Mouse (Mus musculus) ES-CJ7 (cell line): Measurements from ENCODE around the gene Matk.
"Not testable (repeated sequence)": the region's sequence is repeated elsewhere in the genome, so short reads cannot be mapped to it uniquely, and the experiment has no call there.

ENCODE experiments used
- DNase-seq: peaks from one replicate; pipeline ENCODE4 v3.0.0; 2011; ENCODE audit warnings: low read depth, low spot score

Matk gene

GRCm38 (mm10) chr10:81252424-81253419 lies at the start of gene Matk:
Gene Matk (plus strand): TSS chr10:81252935.
- DNase-seq: peak; percentile 51

GRCm38 (mm10) chr10:81202978-81203720 lies 49.6 kb upstream of the Matk start:
- DNase-seq: no peak

GRCm38 (mm10) chr10:81204137-81204536 lies 48.6 kb upstream of the Matk start:
- no peak for DNase-seq

GRCm38 (mm10) chr10:81210154-81210553 lies 42.6 kb upstream of the Matk start:
- DNase-seq: no peak

GRCm38 (mm10) chr10:81216260-81216659 lies 36.5 kb upstream of the Matk start:
- no peak for DNase-seq

- DNase-seq: no peak
These were observed 35.9 kb upstream of the Matk start for GRCm38 (mm10) chr10:81216810-81217209.

GRCm38 (mm10) chr10:81217267-81217666 lies 35.5 kb upstream of the Matk start:
- not testable (repeated sequence) for DNase-seq

- DNase-seq: peak; percentile 62
These were observed 34.8 kb upstream of the Matk start for GRCm38 (mm10) chr10:81217964-81218363.

- no peak for DNase-seq
These were observed 31.2 kb upstream of the Matk start for GRCm38 (mm10) chr10:81221402-81222015.

GRCm38 (mm10) chr10:81223731-81224130 lies 29.0 kb upstream of the Matk start:
- peak; percentile 50 for DNase-seq

GRCm38 (mm10) chr10:81229735-81230437 lies 22.8 kb upstream of the Matk start:
- DNase-seq: peak; percentile 63

GRCm38 (mm10) chr10:81230438-81231332 lies 22.1 kb upstream of the Matk start, which contains the start of gene Atcay:
Gene Atcay (minus strand): TSS chr10:81230833.
- peak; percentile 62 for DNase-seq

GRCm38 (mm10) chr10:81231436-81231835 lies 21.3 kb upstream of the Matk start:
- DNase-seq: no peak

- peak; percentile 95 for DNase-seq
These were observed 20.0 kb upstream of the Matk start, which contains the start of gene Zfr2 for GRCm38 (mm10) chr10:81232580-81233225. Gene Zfr2 (plus strand): TSS chr10:81233155.

GRCm38 (mm10) chr10:81233226-81233585 lies 19.5 kb upstream of the Matk start:
- peak; percentile 51 for DNase-seq

- DNase-seq: no peak
These were observed 18.5 kb upstream of the Matk start for GRCm38 (mm10) chr10:81234206-81234605.

- no peak for DNase-seq
These were observed 16.1 kb upstream of the Matk start for GRCm38 (mm10) chr10:81236471-81237268.

GRCm38 (mm10) chr10:81238618-81239017 lies 14.1 kb upstream of the Matk start:
- no peak for DNase-seq

GRCm38 (mm10) chr10:81240876-81241275 lies 11.9 kb upstream of the Matk start:
- peak; percentile 82 for DNase-seq
